Mouse (Mus musculus): ENCODE measurements around the gene Eps15l1. TPM values are rescaled to one million over a fixed set of nuclear protein-coding genes. Genes with fewer than 3 reads are reported as not detected.

The Eps15l1 gene
- total RNA-seq, 2 experiments from 2014 or later = 118 to 151 TPM

DNA sequence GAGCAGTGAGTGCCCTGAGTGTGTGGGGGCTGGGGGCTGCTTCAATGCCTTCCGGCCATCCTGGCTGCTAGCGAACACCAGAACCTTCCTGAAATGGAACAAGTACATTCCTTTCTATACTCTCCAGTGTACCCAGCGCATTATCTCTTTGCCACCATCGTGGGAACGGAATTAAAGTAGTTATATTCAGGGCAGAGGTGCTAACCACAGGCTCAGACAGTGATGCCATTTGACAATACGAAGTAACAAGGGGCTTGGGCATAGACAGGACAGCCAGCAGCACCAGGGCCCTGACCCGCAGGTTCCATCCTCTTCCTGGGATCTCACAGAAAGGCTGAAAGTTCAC, 67.6 kb downstream of the Eps15l1 start:
- ATAC-seq (replicated peaks; ENCODE audit: low FRiP score, poor library complexity, severe bottlenecking) = no peak

DNA sequence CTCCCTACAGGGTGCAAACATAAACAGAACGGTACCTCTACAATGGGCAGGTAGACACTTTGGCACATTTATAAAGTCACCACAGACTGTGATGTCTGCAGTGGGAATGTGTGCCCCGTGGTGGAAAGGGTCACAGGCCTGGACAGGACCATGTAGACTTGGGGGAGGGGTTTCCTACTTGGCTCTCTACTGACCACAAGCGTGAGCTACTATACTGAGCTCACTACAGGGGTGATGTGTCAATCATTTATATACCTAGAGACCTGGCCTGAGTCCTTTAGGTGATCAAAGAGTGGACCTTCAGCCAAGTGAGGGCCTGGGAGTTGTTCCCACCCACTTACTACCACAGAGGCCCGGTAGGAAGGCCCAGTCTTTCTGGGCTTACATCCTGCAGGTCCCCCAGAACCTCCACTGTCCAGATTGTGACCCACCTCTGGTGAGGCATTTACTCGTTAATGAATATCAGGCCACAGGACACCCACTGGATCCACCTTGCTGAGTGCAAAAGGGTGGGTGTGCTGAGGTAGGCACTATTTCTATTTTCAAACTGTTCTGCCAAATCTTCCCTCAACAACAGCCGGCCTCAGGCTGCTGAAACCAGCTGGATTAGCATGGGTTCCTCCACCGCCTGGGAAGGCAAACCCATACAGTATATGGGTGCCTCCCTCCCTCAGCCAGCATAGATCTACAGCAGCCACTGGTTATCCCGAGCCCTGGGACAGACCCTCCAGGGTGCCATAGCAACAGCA, 68.1 kb downstream of the Eps15l1 start:
- ATAC-seq (replicated peaks; ENCODE audit: low FRiP score, poor library complexity, severe bottlenecking) = no peak

DNA sequence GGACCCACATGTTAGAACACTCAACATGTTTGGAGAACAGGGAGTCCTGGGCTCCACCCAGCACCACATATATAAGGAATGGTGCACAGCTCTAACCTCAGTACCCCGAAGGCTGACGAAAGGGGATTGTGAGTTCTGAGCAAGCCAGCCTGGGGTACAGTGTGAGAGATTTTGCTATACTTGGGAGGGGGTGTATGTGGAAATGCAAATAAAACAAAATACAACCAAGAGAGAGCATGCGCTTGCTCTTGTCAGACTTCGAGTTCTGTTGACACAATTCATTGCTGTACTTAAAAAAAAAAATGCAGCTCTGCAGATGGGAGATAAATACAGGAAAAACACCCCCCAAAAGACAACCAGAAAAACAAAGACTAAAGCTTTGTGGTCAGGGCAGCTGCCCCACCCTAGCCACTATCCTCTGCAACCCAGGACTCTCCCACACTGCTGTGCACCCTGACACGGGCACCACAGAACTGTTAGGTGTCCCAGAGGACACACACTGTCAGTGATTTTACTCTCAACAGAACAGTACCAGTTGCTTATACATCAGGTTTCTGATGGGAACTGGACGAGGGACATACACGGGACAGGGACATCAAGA, 69.8 kb downstream of the Eps15l1 start:
- ATAC-seq (replicated peaks; ENCODE audit: low FRiP score, poor library complexity, severe bottlenecking) = no peak

DNA sequence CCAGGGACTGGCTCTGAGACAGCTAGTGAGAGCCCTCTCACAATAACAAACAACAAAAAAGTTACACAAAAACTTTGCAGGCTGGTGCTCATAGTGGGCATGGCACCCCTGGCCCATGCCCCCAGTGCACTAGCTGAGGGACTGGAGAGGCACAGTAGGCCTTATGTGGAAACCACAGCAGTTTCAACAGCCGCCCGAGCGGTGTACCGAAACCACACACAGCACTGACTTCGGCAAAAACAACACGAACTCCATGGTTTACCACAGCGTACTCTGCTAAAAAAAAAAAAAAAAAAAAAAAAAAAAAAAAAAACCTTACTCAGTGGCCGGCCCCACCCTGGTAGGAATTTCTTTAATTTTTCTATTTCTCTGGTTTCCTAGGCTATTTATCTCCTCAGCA, 70.5 kb downstream of the Eps15l1 start:
- ATAC-seq (replicated peaks; ENCODE audit: low FRiP score, poor library complexity, severe bottlenecking) = no peak

DNA sequence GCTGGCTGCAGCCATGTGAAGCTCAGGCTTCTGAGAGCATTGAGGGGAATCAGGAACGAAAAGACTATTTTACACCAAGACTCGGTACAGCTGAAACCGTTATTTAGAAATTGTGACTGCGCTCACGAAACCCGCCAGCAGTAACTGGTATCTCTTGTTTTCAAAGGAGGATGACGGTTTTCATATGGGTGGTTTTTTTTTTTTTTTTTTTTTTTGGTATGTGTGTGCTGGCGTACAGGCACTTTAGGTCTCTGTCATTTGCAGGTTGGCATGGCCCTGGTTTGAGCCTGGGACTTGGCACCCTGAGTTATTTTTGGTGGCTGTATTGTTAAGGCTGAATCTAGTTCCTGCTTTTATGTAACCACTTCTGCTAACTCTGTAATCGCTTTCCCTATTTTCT, 71.4 kb downstream of the Eps15l1 start:
- ATAC-seq (replicated peaks; ENCODE audit: low FRiP score, poor library complexity, severe bottlenecking) = no peak

DNA sequence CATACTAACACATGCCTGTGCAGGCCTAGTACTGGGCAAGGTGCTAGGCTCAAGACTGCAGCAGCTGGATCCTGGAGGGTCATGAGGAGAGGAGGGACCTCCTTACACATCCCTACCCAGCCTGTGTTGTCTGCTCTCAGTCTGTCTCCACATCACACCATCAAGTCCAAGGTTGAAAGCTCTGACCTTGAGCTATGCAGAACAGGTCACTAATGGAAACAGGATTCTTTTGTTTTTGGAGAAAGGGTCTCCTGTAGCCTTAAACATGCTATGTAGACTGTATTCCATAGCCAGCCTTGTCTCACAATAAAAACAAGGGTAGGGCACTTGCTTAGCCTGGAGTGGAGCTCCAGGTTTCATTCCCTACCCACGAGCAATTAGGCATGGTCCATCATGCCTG, 72.3 kb downstream of the Eps15l1 start:
- no peak for ATAC-seq (replicated peaks; ENCODE audit: low FRiP score, poor library complexity, severe bottlenecking)

DNA sequence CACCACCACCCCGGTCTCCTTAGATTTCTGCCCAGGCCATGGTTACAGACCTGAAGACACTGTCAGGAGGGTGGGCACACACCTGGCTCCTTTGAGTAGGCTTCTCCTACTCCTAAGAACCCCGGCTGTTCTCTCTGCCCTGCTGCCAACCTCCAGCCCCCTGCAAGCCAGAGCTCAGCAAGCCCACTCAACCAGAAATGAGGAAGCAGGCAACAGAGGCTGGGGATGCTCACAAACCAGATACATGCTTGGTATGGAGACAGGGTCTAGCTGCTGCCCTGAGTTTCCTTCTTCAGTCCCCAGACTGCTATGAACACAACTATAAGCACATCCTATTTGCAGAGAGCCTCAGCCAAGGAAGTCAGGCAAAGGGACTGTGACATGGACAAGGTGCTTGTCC, 73.1 kb downstream of the Eps15l1 start:
- ATAC-seq (replicated peaks; ENCODE audit: low FRiP score, poor library complexity, severe bottlenecking) = no peak

DNA sequence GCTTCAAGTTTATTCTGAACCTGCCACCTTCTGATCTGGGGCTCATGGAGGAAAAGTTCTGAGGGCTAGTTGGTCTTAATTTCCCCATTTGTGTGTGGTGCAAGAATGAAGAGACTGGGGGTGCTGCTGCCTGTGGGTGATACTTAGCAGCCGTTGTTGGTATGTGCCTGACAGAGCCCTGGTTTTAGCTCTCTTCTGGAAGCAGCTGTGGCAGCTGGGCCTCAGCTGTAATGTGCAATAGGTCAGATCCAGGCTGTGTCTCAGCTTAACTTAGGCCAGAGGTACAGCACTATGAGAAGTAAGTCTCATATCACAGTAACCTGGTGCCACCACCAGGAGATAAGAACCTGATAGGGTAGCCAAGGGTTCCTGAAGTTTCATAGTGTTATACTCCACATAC, 73.7 kb downstream of the Eps15l1 start:
- ATAC-seq (replicated peaks; ENCODE audit: low FRiP score, poor library complexity, severe bottlenecking) = no peak

DNA sequence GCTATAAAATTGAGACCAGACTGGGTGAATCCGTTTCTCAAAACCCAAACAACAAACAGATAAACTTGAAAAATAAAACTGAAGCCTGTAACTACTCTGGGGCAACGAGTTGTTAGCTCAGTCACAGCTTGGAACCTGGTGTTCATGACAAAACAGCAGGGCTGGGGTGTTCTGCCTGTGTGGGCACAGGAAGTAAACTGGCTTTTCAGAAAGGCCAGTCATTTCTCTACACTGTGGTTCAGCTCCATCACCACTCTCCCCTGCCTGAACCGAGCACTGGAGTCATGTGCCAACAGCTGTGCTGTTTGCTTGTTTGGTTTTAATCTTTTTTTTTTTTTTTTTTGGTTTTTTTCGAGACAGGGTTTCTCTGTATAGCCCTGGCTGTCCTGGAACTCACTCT, 77.5 kb downstream of the Eps15l1 start:
- no peak for ATAC-seq (replicated peaks; ENCODE audit: low FRiP score, poor library complexity, severe bottlenecking)

DNA sequence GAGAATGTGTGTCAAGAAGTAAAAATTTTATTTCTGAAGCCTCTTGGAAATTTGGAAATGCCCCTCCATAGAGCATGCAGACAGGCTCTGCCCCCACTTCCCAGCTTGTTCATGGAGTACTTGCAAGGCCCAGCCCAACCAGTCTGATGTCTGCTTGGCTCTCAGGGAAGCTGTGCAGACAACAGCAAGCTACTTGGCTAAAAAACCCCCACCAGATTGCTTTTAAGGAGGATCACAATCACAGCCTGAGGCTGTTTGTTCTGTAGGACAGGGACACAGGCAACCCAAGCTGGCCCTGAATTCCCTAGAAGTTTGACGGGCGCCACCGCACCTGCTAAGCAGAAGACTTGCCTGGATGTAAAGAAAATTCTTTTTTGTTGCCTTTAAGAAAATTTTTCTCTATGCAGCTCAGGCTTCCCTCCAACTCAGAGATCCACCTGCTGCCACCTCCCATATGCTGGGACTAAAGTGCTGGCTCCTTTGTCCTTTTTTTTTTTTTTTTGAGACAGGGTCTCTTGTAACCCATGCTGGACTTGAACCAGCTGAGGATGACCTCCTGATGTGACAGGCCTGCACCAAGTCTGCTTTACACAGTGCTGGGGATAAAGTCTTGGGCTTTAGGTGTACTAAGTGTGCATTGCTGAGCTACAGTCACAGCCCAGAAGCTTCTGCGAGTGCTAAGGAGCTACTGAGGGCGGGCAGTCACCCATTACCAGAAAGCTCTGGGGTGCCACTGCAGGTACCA, 78.5 kb downstream of the Eps15l1 start:
- no peak for ATAC-seq (replicated peaks; ENCODE audit: low FRiP score, poor library complexity, severe bottlenecking)

DNA sequence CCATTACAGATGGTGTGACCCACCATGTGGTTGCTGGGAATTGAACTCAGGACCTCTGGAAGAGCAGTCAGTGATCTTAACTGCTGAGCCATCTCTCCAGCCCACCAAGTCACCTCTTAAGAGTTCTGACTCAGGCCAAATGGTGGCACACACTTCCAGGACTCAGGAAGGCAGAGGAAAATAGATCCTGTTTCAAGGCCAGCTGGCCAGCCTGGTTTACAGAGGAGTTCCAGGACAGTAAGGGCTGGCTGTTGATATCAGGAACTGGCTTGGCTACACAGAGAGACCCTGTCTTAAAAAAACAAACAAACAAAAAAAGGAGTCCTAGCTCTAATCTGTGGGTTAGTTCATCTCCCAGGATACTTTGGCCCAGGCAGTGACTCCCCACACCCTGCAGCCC, 84.2 kb downstream of the Eps15l1 start:
- ATAC-seq (replicated peaks; ENCODE audit: low FRiP score, poor library complexity, severe bottlenecking) = no peak

DNA sequence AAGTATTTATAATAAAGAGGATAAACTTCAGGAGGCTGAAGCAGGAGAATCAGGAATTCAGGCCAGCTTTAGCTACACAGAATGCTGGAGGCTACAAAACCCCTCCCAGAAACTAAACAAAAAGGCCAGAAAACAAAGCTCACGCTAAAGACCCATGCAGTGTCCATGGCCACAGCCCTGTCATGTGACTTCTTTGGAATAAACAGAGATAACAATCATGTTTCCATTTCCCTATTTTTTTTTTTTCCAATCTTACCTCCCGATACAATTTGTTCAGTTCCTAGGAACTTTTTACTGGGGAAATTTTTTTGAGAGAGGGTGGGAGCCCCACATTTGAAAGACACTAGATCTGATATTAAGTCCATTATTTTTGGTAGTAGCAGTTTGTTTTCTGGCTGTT, 85.0 kb downstream of the Eps15l1 start:
- ATAC-seq (replicated peaks; ENCODE audit: low FRiP score, poor library complexity, severe bottlenecking) = no peak

DNA sequence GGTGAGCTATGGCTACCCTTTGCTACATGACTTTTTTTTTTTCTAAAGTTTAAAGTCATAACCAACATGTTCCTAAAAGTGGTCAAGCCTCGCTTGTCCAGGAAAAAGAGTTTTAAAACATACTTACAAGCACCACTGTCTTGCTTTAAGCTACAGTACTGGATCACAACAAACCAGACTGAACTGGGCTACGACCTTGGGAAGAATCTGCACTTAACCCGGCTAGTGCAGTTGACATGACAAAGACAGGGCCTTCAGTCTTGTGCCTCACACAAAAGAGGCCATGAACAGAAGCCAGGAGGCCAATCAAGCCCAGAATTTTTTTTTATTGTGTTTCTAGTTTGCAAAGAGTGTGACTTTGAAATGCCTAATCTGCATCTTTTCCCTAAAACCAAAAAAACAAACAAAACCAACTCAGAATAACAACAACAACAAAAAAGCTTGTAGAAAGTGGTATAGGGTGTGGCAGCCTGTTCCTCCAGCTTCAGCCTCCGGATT, 87.1 kb downstream of the Eps15l1 start:
- no peak for ATAC-seq (replicated peaks; ENCODE audit: low FRiP score, poor library complexity, severe bottlenecking)

DNA sequence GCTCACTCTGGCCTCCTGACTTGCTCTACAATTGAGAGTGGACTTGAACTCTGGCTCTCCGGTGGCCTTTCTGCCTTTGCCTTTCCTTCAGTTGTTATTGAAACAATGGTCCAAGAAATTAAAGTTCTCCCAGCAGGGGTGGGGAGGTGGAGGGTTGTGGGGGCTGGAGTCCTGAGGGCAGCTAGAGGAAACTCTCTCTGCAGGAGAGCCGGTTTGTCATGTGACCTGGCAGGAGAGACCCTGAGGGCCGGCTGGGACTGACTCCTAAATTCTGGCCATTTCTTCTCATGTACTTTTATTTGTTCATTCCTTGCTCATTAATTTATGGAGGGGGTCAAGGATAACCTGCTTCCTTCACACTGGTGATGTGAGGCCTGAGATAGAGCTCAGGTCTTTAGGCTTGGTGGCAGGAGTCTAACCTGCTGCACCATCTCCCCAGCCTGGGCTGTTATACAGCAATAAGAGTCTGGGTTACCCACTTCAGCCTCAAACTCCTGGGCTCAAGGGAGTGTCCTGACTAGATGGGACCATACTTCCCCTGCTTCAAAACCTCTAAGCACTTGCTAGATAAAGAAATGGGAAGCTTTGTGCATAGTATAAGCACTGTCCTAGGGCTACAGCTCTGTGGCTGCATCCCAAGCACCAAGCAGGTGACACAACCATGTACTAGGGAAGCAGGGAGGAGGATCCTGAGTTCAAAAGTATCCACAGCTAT, 87.7 kb downstream of the Eps15l1 start:
- ATAC-seq (replicated peaks; ENCODE audit: low FRiP score, poor library complexity, severe bottlenecking) = 0 out of 2 replicates have a peak, but pooled peaks have one; percentile 25

DNA sequence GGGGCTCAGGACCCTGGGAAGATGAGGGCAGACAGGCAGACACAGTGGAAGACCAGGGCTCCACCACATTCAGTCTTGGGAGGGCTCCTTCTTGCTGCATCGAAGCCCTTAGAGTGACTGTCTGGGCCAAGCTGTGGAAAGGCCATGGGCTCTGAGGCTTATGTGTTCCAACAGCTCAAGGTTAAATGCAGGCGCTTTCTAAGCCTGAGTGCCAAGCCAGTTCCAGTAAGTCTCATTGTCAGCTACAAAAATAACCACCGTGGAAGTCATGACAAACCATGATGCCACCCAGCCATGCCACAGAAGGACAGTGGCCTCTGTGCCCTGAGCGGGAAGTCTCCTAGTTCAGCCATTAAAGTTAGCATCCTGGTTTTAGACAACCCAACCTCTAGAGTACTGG, 89.6 kb downstream of the Eps15l1 start:
- ATAC-seq (replicated peaks; ENCODE audit: low FRiP score, poor library complexity, severe bottlenecking) = no peak

DNA sequence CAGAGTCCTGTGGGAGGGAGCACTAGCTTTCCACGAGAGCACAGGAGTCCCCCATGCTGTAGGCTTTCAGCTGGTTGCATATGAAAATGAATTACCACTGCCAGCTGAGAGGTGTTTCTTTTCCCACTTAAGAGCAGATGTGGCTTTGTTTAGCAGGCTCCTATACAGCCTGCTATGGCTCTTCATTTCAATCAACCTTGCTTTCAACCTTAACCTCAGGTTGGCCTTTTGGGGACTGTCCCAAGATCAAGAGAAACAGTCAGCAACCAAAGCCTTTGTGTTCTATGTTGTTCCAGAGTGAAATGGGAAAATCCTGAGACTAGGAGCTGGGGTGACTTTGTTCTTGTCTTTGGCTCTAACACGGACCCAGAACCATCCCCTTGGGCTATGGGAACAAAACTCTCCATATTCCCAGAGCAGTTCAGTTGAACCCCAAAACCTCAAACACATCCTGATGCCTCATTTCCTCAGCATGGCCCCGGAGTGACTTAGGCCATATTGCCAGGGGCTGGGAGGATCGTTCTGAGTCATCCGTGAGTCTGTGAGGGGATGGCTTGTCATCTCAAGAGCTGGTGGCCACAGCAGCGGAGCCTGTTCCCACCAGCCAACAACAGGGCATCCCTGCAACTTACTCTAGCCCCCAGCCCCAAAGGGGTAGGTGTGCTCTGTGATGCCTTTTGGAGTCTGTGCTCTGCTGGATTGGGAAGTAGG, 90.3 kb downstream of the Eps15l1 start:
- ATAC-seq (replicated peaks; ENCODE audit: low FRiP score, poor library complexity, severe bottlenecking) = no peak

DNA sequence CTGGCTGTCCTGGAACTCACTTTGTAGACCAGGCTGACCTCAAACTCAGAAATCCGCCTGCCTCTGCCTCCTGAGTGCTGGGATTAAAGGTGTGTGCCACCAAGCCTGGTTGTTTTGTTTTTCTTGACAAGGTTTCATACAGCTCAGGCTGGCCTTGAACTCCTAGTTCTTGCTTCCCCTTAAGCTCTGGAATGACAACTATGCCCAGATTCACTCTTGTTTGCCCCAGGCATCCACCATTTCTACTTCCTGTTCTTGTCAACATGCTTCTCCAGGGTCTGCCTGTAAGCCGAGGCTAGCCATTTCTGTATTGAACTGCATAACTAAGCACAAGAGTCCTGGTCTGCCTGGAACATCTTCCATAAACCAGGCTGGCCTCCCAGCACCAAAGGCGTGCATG, 92.1 kb downstream of the Eps15l1 start:
- ATAC-seq (replicated peaks; ENCODE audit: low FRiP score, poor library complexity, severe bottlenecking) = no peak

DNA sequence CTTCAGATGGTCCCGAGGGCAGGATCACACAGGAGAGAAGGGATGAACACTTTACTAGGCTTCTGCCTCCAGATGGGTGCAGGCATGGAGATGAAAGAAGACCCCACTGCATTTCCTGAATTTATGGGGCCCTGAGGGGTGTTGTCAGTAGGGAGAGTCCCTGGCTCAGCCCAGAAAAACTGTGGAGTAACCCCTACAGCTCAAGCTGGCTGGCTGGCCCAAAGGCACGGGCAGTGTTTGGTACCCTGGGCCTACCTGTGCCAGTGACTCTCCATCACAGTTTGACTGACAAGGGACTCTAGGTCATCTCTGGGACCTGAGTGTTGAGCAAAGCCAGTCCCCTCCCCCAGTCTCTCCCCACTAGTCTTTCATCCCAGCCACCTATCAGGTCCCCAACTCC, 96.6 kb downstream of the Eps15l1 start:
- no peak for ATAC-seq (replicated peaks; ENCODE audit: low FRiP score, poor library complexity, severe bottlenecking)

DNA sequence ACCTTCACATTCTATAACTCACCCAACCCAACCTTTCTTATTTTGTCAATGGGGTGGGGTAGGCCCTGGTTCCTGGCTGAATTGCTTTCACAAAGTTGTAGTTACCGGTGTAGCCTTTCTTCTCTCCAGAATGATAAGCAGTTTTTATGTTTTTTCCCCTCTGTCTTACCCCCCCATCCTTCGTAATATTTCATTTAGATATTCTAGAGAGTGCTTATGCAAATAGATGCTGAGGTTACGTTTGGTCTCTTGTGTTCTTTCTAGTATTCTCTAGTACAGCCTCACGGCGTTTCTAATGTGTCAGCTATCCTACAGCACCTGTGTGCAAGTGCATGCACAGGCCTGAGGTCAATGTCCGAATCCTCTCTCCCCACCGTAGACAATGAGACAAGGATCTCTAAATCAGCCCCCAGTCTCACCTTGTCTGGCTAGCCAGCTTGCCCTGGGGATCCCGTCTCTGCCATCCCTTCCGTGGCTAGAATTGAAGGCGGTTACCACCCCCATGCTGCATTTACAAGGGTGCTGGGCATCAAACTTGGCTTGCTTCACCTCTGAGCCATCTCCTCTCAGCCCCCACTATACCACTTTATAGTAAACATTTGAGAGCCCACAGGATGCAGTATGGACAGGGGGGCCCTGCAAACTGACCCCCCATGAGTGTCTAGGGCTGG, 97.1 kb downstream of the Eps15l1 start:
- ATAC-seq (replicated peaks; ENCODE audit: low FRiP score, poor library complexity, severe bottlenecking) = no peak

All from erythroid progenitor cell, adult 5-6 weeks (primary cell).